Mouse (Mus musculus) mature B cell (primary cell): Measurements from ENCODE around the gene Aifm2.

Experiments
- in situ Hi-C: fragments of 300-500 bp; cut with MboI; formaldehyde crosslinking; loops from 2 replicates; pipeline ENCODE4 v1.14.3; 2019

Gene Aifm2

GRCm38 (mm10) chr10:61715996-61716864 lies 1.2 kb downstream of the Aifm2 start:
- in situ Hi-C loops = no loop called here

- in situ Hi-C loops = no loop called here
Measured at GRCm38 (mm10) chr10:61717406-61718296, 2.6 kb downstream of the Aifm2 start.

- in situ Hi-C loops = no loop called here
Measured at GRCm38 (mm10) chr10:61720331-61720730, 5.3 kb downstream of the Aifm2 start.

DNA sequence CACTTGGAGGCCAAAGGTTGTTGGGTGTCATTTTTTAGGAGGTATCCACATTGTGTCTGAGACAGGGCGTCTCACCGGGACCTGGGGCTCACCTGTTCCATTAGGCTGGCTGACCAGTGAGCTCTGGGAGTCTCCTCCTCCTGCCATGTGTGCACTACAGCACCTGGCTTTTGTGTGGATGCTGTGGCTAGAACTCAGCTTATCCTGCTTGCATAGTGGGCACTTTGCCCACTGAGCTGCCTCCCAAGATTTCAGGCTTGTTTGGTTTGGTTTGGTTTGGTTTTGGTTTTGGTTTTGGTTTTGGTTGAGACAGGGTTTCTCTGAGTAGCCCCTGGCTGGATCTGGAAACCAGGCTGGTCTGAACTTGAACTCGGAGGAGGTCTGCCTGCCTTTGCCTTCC lies 7.2 kb downstream of the Aifm2 start:
- in situ Hi-C loops = no loop called here

DNA sequence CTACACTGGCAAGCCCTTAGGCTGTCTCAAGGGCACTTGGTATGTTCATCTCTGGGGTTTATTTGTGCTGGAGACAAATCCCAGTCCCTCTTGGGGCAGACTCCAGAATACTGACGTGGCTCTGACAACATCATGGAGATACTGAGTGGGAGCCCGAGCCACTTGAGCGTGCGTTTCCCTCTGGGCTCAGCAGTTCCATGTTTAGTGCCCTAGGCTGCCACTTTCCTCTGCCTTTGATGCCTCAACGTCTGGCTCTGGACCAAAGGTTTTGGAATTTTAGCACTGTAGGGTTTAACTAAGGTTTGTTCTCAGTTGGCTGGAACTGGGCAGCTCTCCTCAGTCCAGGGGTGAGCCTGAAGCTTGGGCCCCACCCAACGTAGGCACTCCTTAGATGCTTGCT lies 8.2 kb downstream of the Aifm2 start:
- in situ Hi-C loops = no loop called here

DNA sequence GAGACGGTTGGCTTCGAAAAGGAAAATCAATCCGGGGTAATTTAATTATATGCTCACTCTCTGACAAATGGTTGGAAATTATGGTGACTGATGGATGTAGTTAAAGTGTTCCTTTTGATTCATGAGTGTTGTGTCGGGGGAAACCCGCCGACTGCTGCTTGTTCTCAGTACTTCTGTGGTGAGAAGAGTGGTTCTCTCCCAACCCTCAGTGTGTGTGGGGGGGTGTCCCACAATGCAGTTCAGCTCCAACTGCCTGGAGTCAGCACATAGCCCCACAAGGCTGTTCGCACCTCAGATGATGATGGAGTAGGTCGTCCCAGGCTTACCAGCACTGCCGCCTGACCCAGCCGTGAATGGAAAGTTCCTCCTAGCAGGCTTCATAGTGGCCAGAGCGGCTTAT lies 14.1 kb downstream of the Aifm2 start:
- in situ Hi-C loops = no loop called here

DNA sequence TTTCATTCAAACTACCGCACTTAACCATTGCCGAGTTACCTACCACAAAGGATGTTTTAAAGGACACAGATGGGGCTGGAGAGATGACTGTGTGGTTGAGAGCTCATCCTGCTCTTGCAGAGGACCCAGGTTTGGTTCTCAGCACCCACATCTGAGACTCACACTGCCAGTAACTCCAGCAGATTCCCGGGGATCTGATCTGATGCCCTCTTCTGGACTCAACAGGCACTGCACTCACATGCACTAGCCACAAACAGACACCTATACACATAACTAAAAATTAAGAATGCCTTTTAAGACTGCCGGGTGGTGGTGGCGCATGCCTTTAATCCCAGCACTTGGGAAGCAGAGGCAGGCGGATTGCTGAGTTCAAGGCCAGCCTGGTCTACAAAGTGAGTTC lies 15.1 kb downstream of the Aifm2 start:
- in situ Hi-C loops = no loop called here

- in situ Hi-C loops = no loop called here
Measured at GRCm38 (mm10) chr10:61734377-61734776, 19.3 kb downstream of the Aifm2 start.

GRCm38 (mm10) chr10:61736671-61737078 lies 21.6 kb downstream of the Aifm2 start:
- in situ Hi-C loops = no loop called here

GRCm38 (mm10) chr10:61737537-61737936 lies 22.5 kb downstream of the Aifm2 start:
- in situ Hi-C loops = no loop called here

- in situ Hi-C loops = no loop called here
Measured at GRCm38 (mm10) chr10:61738126-61738525, 23.1 kb downstream of the Aifm2 start.

DNA sequence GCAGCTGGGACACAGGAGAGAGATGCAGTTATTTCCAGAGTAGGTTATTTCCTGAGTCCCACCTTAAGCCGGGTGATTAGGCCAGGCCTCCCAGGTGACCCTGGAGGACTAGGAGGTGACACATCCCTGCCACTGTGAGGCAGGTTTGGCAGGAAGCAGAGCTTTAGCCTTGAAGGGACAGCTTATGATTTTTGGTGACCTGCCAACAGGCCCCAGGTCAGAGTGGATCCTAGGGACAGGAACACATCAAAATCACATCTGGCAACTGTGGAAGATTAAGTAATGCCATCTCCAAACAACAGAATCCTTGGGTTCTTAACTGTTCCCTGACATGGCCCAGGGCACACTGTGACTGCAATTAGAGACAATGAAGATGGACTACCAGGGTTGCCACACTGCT lies 26.2 kb downstream of the Aifm2 start:
- in situ Hi-C loops = no loop called here

DNA sequence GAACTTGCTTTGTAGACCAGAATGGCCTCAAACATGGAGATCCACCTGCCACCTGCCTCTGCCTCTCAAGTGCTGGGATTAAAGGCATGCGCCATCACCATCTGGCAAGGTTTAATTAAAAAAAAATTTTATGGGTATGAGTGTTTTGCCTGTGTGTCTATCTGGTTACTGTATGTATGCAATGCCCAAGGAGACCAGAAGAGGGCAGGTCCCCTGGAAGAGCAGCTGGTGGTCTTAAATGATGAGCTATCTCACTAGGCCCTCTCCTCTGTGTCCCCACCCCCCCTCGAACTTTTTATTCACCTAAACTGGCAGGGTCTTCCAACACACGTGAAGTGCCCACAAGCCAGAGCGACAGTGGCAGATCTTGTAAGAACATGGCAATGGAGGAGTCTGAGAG lies 26.8 kb downstream of the Aifm2 start:
- in situ Hi-C loops = no loop called here

DNA sequence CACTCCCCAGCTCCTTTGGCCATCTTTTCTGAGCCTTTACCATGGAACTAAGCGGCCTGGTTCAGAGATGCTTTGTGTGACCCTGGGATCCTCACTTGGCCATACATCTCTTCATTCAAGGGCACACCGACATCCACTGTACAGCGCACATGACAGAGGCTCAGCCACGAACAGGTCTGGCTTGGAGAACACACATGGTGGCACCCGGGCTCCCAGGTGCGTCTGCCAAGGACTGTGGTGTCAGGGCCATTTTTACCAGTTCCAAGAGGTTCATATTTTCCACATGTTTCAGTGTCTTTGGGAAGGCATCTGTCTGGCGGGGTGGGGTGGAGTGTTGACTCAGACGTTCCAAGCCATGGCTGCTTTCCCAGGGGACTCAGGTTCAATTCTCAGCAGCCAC lies 27.3 kb downstream of the Aifm2 start:
- in situ Hi-C loops = no loop called here

DNA sequence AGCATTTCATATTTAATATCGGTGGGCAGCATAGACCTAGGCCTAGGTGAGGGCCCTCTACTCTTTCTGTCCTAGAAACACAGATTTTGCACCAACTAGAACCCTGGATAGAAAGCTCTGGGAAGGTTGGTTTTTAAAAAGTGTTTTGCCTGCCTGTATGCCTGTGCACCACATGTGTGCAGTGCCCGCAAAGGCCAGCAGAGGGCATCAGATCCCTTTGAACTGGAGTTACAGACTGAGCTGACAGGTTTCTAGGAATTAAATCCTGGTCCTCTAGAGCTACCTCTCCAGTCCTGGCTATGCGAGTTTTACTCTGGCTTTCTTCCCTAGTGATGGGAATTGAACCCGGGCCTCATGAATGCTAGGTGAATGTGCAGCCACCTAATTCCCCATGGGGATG lies 30.1 kb downstream of the Aifm2 start:
- in situ Hi-C loops = no loop called here

GRCm38 (mm10) chr10:61747302-61747701 lies 32.2 kb downstream of the Aifm2 start:
- in situ Hi-C loops = no loop called here

DNA sequence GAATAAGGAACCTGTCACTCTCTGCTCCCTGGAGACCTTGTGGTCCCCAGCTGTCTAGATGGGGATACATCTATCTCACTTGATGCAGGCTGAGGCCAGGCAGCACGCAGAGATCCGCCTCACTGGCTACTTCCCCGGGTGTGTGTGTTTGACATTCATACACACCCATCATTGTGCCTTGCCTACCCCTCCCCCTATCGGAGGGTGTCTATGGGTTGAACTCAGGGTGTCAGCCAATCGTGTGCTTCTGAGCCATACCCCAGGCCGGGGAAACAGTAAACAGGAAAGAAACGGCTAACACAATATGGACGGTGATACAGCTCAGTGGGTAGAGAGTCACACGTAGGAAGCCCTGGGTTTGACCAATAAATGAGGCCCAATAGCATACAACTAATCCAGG lies 35.0 kb downstream of the Aifm2 start:
- in situ Hi-C loops = no loop called here

DNA sequence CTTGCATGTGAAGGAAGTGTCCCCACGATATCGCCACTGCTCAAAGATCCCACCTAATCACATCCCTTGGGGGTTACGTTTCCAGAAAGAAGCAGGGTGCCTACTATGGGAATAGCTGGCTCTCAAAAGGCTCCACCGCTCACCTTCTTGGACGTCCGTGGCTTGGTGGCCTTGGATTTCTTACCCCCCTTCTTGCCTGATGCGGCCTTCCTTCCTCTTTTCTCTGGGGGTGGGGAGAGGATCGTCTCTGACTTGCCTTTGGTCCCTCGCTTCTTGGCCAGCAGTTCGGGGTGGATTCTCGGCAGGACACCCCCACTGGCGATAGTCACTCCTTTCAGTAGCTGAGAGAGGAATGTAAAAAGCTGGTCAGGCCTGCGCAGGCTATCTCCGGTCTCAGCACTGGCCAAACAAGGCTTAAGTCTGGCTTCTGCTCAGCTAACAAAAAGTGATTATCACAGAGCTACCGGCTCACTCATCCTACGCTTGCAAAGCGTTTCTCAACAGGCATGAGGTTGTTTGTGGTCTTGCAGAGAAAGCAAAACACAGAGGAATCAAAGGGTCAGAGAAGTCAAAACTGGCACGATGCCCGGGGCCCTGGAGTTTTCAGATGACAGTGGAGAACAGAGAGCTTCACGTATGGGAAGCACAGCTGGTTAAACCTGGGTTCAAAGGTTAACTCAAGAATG lies 36.6 kb downstream of the Aifm2 start:
- in situ Hi-C loops = no loop called here

DNA sequence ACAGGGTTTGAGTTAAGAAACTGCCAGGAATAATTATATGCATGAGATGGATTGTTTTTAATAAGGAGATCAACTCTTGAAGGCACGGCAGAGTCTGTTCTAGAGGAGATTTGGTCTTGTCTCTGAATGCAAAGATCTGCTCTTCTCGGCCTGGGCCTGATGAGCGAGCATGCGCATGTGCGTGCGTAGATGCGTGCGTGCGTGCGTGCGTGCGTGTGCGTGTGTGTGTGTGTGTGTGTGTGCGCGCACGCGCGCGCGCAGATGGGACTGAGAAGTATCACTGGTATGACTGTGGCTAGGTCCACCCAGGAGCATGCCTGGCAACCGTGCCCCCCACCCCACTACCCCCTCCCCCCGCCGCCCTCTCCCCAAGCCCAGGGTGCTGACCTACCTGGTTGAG lies 38.0 kb downstream of the Aifm2 start:
- in situ Hi-C loops = no loop called here

- in situ Hi-C loops = no loop called here
Measured at GRCm38 (mm10) chr10:61757022-61757421, 42.0 kb downstream of the Aifm2 start.

DNA sequence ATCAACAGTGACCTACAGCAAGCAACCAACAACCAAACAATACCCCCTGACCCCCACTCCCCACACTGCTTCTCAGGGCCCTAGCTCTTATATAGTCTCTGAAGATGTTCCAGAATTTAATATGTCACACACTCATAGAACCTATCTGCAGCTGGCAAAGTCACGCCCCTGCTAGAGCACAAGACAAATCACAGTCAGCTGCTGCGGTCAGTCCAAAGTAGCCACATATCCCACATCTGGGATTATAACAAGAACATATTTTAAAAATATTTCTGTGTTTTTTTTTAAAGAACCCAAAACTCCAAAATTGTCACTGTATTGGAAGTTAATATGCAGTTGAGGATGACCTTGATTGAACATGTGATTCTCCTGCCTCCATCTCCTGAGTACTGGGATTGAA lies 43.8 kb downstream of the Aifm2 start:
- in situ Hi-C loops = no loop called here

GRCm38 (mm10) chr10:61759869-61760268 lies 44.8 kb downstream of the Aifm2 start:
- in situ Hi-C loops = no loop called here
